Mouse (Mus musculus): ENCODE measurements at regions not wholly inside any gene's neighbourhood (a gene's known extent, or its start where the extent isn't known, plus 50 kb on each side); places are given as distances from the start of the nearest gene placed in this dataset.
A peak's percentile ranks its signal among the peaks of the same experiment; 100 is the strongest.

DNA sequence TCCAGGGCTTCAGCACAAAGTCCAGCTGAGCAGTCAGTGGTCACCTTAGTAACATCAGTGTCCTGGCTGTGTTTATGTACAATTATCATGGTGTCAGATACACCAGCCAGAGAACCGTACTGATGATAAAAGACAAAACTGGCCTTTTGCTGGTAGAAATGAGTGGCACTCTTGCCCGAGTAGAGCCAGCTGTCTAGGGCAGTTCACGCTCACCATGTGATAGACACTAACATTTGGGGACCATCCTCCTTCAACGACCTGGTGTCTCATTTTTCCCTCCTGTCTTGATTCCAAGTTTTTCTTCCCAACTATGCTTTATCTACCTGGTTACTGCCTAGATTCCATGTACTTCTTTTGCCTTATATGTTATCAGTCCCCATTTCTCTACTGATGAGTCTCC is 349.3 kb downstream of the Lpin1 start:
- DNase-seq = no peak

DNA sequence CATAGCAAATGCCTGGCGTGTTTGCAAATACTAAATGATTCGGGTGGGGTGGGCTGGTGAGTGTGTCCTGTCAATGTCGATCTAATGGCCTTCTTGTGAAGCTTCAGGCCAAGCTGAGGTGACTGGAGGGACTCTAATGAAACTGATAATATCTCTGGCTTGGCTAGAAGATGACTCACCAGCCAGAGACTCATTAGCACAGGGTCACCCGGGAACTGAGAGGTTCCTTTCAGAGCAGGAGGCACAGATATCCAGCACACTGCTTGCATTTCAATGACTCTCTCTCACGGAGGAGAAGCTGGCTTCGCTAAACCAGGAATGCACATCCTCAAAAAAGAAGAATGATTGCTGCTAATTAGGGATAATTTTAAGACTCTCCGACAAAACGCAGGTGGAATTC is 349.8 kb downstream of the Lpin1 start:
- DNase-seq = no peak

DNA sequence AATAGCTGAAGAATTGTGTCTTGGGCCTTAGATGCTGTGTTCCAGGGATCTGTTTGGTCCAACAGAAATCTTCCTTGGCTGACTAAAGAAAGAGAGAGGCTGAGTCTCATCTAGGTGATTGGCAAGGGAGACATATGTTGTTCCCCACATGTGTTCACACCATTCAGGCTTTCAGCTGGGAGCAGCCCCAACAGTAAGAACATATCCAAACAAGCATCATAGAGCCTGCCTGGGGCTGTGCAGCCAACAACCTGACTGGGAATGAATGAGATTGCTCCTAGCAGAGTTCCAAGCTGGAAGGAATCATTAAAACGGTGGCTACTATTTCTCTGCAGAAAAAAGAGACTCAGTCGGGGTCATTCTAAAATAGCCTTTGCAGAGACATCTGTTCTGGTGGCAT is 350.3 kb downstream of the Lpin1 start:
- no peak for DNase-seq

DNA sequence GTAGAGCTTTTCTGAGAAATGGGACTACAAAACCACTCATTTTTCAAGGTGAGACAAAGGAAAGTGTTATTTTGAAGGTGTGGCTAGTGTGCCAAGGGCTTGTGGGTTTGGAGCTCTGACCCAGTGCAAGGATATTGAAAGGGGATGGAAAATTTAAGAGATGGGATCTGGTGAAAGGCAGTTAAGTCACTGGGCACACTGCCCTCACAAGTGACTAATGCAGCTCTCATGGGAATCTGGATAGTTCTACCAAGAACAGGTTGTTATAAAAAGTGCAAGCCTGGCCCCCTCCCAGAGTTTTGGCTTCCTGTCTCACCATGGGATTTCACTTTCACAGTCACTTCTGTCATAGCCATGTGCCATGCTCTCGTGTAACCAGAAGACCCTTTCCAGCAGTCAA is 360.1 kb downstream of the Lpin1 start:
- DNase-seq = no peak

- no peak for DNase-seq
These were observed 360.7 kb downstream of the Lpin1 start for GRCm38 (mm10) chr12:16250096-16250495.

GRCm38 (mm10) chr12:16239792-16240191 is 371.0 kb downstream of the Lpin1 start:
- no peak for DNase-seq

GRCm38 (mm10) chr12:16237498-16237897 is 373.3 kb downstream of the Lpin1 start:
- DNase-seq = peak; percentile 46

DNA sequence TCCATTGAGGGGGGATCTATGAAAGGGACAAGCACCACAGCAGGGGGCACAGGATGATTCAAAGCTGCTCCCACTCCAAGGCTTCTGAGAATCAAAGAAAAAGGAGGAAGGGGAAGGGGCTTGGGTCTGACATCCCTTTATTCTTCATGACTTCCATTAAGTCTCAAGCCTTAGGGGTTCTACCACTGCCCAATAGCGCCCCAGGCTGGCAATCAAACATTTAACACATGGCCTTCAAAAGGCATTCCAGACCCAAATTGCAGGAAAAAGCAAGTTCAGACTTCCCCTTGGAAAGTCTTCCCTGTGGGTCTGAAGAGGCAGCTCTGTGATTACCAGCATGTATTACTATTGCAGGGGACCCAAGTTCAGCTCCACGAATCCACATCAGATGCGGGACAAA is 377.2 kb downstream of the Lpin1 start:
- no peak for DNase-seq

GRCm38 (mm10) chr12:16232828-16233227 is 377.9 kb downstream of the Lpin1 start:
- no peak for DNase-seq

GRCm38 (mm10) chr12:16232051-16232450 is 378.7 kb downstream of the Lpin1 start:
- no peak for DNase-seq

DNA sequence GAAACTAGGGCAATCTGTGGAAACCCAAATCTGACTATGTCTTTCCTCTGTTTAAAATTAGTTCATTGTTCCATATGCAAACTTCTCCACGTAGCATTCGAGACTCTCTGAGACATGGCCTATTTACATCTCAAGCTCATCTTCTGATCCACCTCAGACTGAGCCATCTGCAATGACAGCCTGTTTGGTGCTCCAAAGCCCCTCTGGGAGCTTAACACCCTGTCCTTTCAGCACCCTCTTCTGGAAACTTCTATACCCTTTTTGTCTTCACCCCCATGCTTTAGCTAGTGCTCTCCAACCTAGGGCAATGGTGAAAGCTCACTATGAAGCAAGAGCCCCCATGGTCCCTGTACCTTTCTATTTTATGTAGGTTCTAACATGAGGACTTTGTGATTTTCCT is 379.7 kb downstream of the Lpin1 start:
- no peak for DNase-seq

- DNase-seq = no peak
These were observed 385.3 kb downstream of the Lpin1 start for GRCm38 (mm10) chr12:16225428-16225827.

- peak; percentile 10 for DNase-seq
These were observed 387.8 kb downstream of the Lpin1 start for GRCm38 (mm10) chr12:16222836-16223450.

DNA sequence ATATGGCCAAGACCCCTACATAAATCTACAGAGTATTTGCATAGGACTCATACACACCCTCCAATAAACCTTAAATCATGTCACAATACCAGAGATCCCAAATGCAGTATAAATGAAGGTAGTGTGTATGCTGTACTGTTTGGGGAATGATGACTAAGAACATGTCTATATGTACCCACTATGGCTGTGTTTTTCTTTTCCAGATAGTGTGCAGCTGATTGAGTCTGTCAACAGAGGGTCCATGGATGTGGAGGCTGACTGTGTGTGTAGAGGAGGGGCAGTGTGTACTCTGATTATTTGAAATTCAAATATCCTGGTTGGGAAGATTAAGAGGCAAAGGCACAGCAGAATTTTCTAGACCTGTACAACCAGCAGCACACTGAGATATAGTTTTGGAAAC is 388.6 kb downstream of the Lpin1 start:
- DNase-seq = no peak

- DNase-seq = no peak
These were observed 389.6 kb downstream of the Lpin1 start for GRCm38 (mm10) chr12:16221142-16221541.

GRCm38 (mm10) chr12:16220561-16220960 is 390.2 kb downstream of the Lpin1 start:
- no peak for DNase-seq

DNA sequence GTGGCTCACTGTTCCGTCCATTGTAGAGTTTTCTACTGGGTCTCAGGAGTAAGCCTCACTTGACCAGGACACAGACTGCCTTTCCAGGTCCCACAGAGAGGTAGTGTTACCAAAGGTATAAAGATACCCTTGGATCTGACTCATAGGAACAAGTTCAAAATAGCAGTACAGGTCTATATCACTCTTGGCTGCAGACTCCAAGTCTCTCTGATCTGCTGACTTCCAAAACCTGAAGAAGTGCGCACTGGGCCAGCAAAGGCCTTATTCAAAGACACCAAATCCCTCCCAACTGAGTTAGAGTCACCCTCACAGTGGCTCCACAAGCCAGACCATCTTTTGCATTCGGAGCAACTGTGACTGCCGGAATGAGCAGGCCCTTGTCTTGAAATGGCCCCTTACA is 391.9 kb downstream of the Lpin1 start:
- no peak for DNase-seq

DNA sequence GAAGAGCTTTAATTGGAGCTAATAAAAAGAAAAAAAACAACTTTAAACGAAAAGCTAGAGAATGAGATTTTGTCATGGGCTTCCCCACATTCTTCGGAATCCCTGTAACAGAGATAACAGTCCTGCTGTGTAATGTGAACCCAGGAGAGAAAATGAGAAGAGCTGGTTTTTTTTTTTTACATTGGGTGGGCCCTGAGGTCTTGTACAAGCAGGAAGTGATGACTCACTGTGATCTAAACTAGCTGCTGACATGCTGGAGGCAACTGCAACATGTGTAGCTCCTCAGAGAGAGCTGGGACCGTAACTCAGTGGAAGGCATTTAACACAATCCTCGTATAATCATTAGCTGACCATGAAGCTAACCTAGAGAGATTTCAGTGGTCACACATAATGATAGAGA is 393.8 kb upstream of the Trib2 start:
- no peak for DNase-seq

- no peak for DNase-seq
These were observed 393.4 kb upstream of the Trib2 start for GRCm38 (mm10) chr12:16210111-16210510.

- DNase-seq = no peak
These were observed 388.2 kb upstream of the Trib2 start for GRCm38 (mm10) chr12:16204941-16205340.

DNA sequence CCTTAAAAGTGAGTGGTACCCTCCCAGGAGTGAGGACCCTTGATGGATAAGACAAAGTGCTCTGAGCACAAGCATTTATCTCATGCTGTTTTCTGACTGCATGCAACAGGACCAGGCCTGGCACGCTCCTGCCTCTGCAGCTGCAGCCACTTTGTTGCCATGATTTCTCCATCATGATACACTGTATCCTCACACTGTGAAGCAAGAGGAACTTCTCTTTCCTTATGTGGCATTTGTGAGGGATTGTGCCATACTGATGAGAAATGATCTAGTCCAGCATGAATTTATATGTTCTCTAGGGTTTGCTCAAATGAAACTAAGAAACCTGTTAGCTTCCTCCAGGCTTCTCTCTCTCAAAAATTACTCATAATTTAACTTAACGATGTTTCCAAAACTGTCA is 380.2 kb upstream of the Trib2 start:
- no peak for DNase-seq

DNA sequence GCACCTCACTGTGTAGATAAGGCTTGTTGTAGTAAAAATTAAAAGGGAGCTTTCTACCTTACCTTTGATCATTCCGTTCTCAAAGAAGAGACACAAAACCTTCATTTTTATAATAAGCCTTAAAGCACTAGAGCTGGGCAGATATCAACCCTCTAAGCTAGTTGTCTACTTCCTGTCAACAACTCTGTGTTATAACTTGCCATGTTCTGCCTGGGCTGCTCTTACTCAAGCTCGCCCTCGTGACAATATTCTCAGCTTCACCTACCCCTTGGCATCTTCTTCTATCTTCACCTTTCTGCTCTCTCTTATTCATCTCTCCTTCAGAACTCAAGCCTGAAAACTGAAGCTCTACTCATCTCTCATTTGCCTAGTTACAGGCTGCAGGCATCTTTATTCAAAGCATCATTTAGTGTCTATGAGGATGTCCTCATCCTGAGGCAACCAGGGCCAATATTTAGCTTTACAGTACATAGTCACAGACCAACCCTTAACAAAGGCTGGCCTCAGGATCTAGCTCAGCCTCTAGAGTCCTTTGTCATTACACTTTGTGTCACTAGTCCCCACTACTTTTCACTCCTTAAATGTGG is 375.2 kb upstream of the Trib2 start:
- DNase-seq = no peak

DNA sequence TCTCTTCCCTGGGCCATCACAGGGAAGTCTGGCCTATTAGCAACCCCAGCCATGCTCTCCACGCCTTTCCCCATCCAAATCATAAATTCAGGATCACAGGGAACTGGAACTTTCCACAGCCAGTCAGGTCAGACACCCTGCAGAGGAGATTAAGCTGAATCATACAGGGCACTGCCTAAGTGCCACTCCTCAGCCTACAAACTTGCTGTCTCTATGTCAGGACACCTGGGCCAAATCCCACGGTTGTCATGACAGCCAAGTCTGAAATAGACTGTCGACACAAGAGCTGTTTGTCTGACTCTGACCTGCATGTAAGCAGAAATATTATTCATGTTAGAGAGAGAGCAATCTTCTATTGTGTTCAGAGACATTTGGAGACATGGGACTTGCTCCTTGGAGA is 374.0 kb upstream of the Trib2 start:
- no peak for DNase-seq

GRCm38 (mm10) chr12:16189441-16189840 is 372.7 kb upstream of the Trib2 start:
- no peak for DNase-seq

- DNase-seq = no peak
These were observed 369.3 kb upstream of the Trib2 start for GRCm38 (mm10) chr12:16185976-16186515.

Measured in cerebellum, adult 8-10 months (tissue).